Mouse (Mus musculus) thymus, postnatal 10 days (tissue): ENCODE measurements at regions not wholly inside any gene's neighbourhood (a gene's known extent, or its start where the extent isn't known, plus 50 kb on each side); places are given as distances from the start of the nearest gene placed in this dataset.
A peak's percentile ranks its signal among the peaks of the same experiment; 100 is the strongest.

Experiments used
- DNase-seq, 2 experiments: peaks; one replicate each; pipeline ENCODE4 v3.0.0; 2021; ENCODE audit warnings: low spot score in 2 of 2

GRCm38 (mm10) chr13:101555371-101555874, 212.6 kb downstream of the Pik3r1 start:
- no peak for DNase-seq

- DNase-seq: no peak
These were observed 214.9 kb downstream of the Pik3r1 start for GRCm38 (mm10) chr13:101553131-101553549.

- no peak for DNase-seq
These were observed 215.6 kb downstream of the Pik3r1 start for GRCm38 (mm10) chr13:101552451-101552850.

- DNase-seq: no peak
These were observed 216.9 kb downstream of the Pik3r1 start for GRCm38 (mm10) chr13:101551068-101551467.

GRCm38 (mm10) chr13:101550526-101550925, 217.5 kb downstream of the Pik3r1 start:
- DNase-seq: no peak

- peak; percentile 41 to 55 for DNase-seq
These were observed 220.1 kb downstream of the Pik3r1 start for GRCm38 (mm10) chr13:101547887-101548286.

- no peak for DNase-seq
These were observed 220.7 kb downstream of the Pik3r1 start for GRCm38 (mm10) chr13:101547365-101547764.

GRCm38 (mm10) chr13:101545344-101546181, 222.5 kb downstream of the Pik3r1 start:
- DNase-seq: peak; percentile 47 to 61

- DNase-seq: peak; percentile 46 to 62
These were observed 227.4 kb downstream of the Pik3r1 start for GRCm38 (mm10) chr13:101540391-101541191.

- DNase-seq: peak; percentile 50 to 60
These were observed 229.9 kb downstream of the Pik3r1 start for GRCm38 (mm10) chr13:101538110-101538509.

- no peak for DNase-seq
These were observed 232.0 kb downstream of the Pik3r1 start for GRCm38 (mm10) chr13:101536019-101536418.

GRCm38 (mm10) chr13:101535331-101535866, 232.6 kb downstream of the Pik3r1 start:
- no peak for DNase-seq

- DNase-seq: no peak
These were observed 233.5 kb downstream of the Pik3r1 start for GRCm38 (mm10) chr13:101534490-101534889.

- peak; percentile 70 to 78 for DNase-seq
These were observed 235.1 kb downstream of the Pik3r1 start for GRCm38 (mm10) chr13:101532913-101533312.

- no peak for DNase-seq
These were observed 240.3 kb downstream of the Pik3r1 start for GRCm38 (mm10) chr13:101527691-101528090.

GRCm38 (mm10) chr13:101524781-101525180, 243.2 kb downstream of the Pik3r1 start:
- DNase-seq: no peak

- DNase-seq: no peak
These were observed 243.8 kb downstream of the Pik3r1 start for GRCm38 (mm10) chr13:101524223-101524622.

- no peak for DNase-seq
These were observed 244.5 kb downstream of the Pik3r1 start for GRCm38 (mm10) chr13:101523492-101523891.

GRCm38 (mm10) chr13:101522597-101522996, 245.4 kb downstream of the Pik3r1 start:
- DNase-seq: no peak

GRCm38 (mm10) chr13:101513354-101513753, 254.7 kb downstream of the Pik3r1 start:
- no peak for DNase-seq

GRCm38 (mm10) chr13:101509946-101510345, 258.1 kb downstream of the Pik3r1 start:
- peak; percentile 57 to 75 for DNase-seq

GRCm38 (mm10) chr13:101508331-101508730, 259.7 kb downstream of the Pik3r1 start:
- no peak for DNase-seq
